Mouse (Mus musculus) spleen, adult 2 months (tissue): Measurements from ENCODE around the gene Hist1h2an. TPM values are rescaled to one million over a fixed set of nuclear protein-coding genes. Genes with fewer than 3 reads are reported as not detected.
A peak's percentile ranks its signal among the peaks of the same experiment; 100 is the strongest.
"Not testable (repeated sequence)": the region's sequence is repeated elsewhere in the genome, so short reads cannot be mapped to it uniquely, and the experiment has no call there.

Experiments used
- DNase-seq, 2 experiments: peaks; one replicate each; pipeline versions ENCODE4 v3.0.0 to v3.0.0-alpha.2; 2012 to 2021; ENCODE audit warnings: low spot score in 2 of 2, low read depth in 1 of 2
- H3K27ac ChIP-seq: fragments of 200-500 bp; 2 replicates; pipeline ENCODE4 v1.5.1; 2012; ENCODE audit warnings: low read length, inconsistent platforms; ENCODE audit not compliant: insufficient read depth
- H3K27me3 ChIP-seq: fragments of 200-500 bp; 2 replicates; pipeline ENCODE4 v1.6.1; 2012; ENCODE audit warnings: mild to moderate bottlenecking, moderate library complexity, low read length, inconsistent platforms; ENCODE audit not compliant: control insufficient read depth, insufficient read depth
- H3K36me3 ChIP-seq: fragments of 200-500 bp; 2 replicates; pipeline ENCODE4 v1.6.1; 2012; ENCODE audit warnings: mild to moderate bottlenecking, low read length, inconsistent platforms; ENCODE audit not compliant: control insufficient read depth, insufficient read depth
- H3K4me1 ChIP-seq: fragments of 200-500 bp; 2 replicates; pipeline ENCODE4 v1.6.1; 2011; ENCODE audit warnings: inconsistent platforms; ENCODE audit not compliant: control insufficient read depth, insufficient read depth, insufficient read length
- H3K4me3 ChIP-seq: fragments of 200-500 bp; 2 replicates; pipeline ENCODE4 v1.5.1; 2011; ENCODE audit warnings: mild to moderate bottlenecking, inconsistent platforms; ENCODE audit not compliant: insufficient read depth, insufficient read length; ENCODE audit errors: extremely low read depth
- CTCF ChIP-seq: fragments of 200-500 bp; IDR thresholded peaks from 2 replicates; pipeline ENCODE4 v1.5.1; 2011; ENCODE audit warnings: mild to moderate bottlenecking, inconsistent platforms; ENCODE audit not compliant: insufficient read depth, insufficient read length, insufficient replicate concordance; ENCODE audit errors: extremely low read depth
- POLR2A ChIP-seq: fragments of 200-500 bp; IDR thresholded peaks from 2 replicates; pipeline ENCODE4 v1.6.1; 2011; ENCODE audit warnings: low read depth, low read length, inconsistent platforms
- WGBS: fragments of 180-500 bp; shearing (Covaris S2); methylation state at CpG from one replicate; pipeline ENCODE4 v1.1.7; 2018; 5-methylcytosine and 5-hydroxymethylcytosine counted together
- polyA plus RNA-seq: library from polyadenylated mRNA; depleted of rRNA; stranded (reverse); fragments of >200 nt; gene quantifications from 2 replicates; pipeline ENCODE4 v1.2.3, GENCODE M21; 2012; rRNA removed

Gene Hist1h2an
- 15.5 and 52.1 TPM in 2 replicates for polyA plus RNA-seq

- DNase-seq = peak; percentile 73 to 96
- H3K27me3 ChIP-seq, H3K36me3 ChIP-seq, H3K4me1 ChIP-seq: not testable (repeated sequence)
- Histone ChIP-seq H3K27ac (peak within 1 kb of the TSS; percentile 79), H3K4me3 (peak within 1 kb of the TSS; percentile 53)
- WGBS = under 1% methylated on average over 43 of the region's 63 CpGs
These were observed at the start of gene Hist1h2an, which contains the start of gene Hist1h2bp for GRCm38 (mm10) chr13:21786899-21787629. Gene Hist1h2an, minus strand, starts transcription at chr13:21787218. Gene Hist1h2bp, plus strand, starts transcription at chr13:21787461.

DNA sequence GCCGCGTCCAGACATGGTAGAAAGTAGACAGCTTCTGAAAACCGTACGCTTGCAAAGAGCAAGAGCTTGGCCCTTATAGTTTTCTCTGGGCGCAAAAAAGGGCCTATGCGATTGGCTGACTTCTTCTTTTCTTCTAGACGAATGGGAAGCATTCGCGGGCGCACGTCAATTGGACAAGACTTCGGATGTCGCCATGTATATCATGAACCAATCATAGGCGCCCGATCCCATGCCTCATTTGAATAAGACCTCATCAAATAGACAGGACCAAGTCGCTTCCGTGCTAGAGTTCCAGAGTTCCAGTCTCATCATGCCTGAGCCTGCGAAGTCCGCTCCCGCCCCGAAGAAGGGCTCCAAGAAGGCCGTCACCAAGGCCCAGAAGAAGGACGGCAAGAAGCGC lies 46.4 kb upstream of the Hist1h2an start, which contains the start of the genes Hist1h2ap and Hist1h2br:
Gene Hist1h2ap, minus strand, starts transcription at position 47 of the 400 bp plus-strand sequence.
Gene Hist1h2br, plus strand, starts transcription at position 283 of the 400 bp plus-strand sequence.
- no CpG with 5 or more reads among the region's 24 CpGs for WGBS
- not testable (repeated sequence) for H3K27ac ChIP-seq, DNase-seq, H3K27me3 ChIP-seq, H3K36me3 ChIP-seq, H3K4me1 ChIP-seq, H3K4me3 ChIP-seq

DNA sequence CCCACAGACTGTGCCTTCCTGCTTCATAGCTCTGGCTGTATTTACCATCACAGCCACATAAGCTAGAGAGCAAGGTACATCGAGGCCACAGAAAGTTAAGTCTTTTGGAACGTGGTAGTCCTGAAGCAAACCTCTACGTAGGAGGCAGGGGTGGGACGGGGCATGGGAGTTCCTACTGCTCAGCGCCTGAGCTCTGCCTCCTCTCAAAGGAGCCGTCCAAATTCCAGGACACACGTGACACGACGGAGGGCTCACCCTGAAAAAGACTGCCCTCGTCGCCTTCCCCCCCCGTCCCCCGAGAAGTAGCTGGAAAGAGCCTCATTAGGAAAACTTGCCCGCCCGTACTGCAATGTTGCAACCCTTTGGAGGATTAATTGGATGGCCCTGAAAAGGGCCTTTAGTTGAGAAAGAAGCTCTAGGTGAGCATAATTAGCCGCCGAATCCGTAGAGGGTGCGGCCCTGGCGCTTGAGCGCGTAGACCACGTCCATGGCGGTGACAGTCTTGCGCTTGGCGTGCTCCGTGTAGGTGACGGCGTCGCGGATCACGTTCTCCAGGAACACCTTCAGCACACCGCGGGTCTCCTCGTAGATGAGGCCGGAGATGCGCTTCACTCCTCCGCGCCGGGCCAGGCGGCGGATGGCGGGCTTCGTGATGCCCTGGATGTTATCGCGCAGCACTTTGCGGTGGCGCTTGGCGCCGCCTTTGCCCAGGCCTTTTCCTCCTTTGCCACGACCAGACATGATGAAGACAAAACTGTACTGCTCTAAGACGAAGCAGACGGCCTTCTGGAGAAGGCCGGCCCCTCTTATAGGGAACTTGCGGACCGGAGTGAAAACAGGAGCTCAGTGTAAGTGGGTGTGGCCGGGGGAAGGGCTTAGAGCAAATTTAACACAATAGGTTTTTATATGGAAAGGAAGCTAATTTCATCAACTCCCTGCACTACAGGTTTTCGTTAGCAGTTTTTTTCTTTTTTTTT lies 44.7 kb upstream of the Hist1h2an start, which contains the start of gene Hist1h4n:
Gene Hist1h4n, minus strand, starts transcription at position 779 of the 977 bp plus-strand sequence.
- WGBS = under 1% methylated on average over 28 of the region's 58 CpGs
- H3K27me3 ChIP-seq, H3K4me3 ChIP-seq, H3K4me1 ChIP-seq, H3K36me3 ChIP-seq: not testable (repeated sequence)
- 0 out of 2 replicates have a peak within 1 kb of the TSS, but pooled peaks have one; percentile 9 for H3K27ac ChIP-seq
- DNase-seq = peak in 1 of 2 experiments; percentile 31

DNA sequence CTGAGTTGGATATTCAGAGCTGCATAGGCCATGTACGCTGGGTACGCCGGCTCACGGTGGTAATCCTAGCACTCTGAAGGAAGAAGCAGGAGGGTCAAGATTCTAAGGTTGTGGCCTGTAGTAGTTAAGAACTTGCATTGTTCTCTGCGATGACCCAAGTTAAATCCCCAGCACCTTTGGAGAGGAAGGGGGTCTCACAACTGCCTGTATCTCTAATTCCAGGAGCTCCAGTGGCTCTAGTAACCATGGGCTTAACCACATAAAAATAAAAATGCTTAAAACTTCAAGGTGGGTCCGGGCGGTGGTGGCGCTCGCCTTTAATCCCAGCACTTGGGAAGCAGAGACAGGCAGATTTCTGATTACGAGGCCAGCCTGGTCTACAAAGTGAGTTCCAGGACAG lies 43.3 kb upstream of the Hist1h2an start:
- Histone ChIP-seq H3K4me3 (no peak overlapping the region), H3K4me1 (no peaks in the 10 kb centered on the region), H3K36me3 (no peaks in the 10 kb centered on the region), H3K27me3 (no peaks in the 10 kb centered on the region), H3K27ac (no peak overlapping the region)
- no peak for DNase-seq
- TF ChIP-seq POLR2A (no peak), CTCF (no peak)
- 96% methylated on average over 10 of the region's 10 CpGs for WGBS

DNA sequence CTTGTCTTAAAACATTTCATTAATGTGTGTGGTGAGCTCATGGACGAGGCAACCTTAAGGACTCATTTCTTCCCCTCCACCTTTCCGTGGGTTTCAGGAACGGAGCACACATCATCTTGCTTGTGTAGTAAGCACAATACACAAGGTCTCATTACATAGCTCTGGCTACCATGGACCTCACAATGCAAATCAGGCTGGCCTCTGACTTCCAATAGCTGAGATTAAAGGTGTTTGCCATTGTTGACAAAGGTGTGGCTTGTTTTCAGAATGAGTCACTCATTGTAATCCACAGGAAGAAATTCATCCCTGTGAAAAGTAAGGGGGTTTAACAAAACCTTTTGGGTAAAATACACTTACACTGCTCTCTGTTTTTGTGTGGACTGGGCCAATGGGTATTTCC lies 41.5 kb upstream of the Hist1h2an start:
- Histone ChIP-seq H3K36me3 (no peaks in the 10 kb centered on the region), H3K4me3 (no peak overlapping the region), H3K27ac (no peak overlapping the region), H3K27me3 (no peaks in the 10 kb centered on the region), H3K4me1 (no peaks in the 10 kb centered on the region)
- WGBS = 91% methylated on average over 3 of the region's 3 CpGs
- no peak for DNase-seq
- no peak for TF ChIP-seq POLR2A
- no peak for TF ChIP-seq CTCF

- H3K4me1 ChIP-seq, H3K27ac ChIP-seq, H3K4me3 ChIP-seq, DNase-seq, H3K27me3 ChIP-seq, H3K36me3 ChIP-seq: not testable (repeated sequence)
- WGBS = 78% methylated on average over 7 of the region's 16 CpGs
These were observed 33.3 kb upstream of the Hist1h2an start for GRCm38 (mm10) chr13:21820082-21820890.

DNA sequence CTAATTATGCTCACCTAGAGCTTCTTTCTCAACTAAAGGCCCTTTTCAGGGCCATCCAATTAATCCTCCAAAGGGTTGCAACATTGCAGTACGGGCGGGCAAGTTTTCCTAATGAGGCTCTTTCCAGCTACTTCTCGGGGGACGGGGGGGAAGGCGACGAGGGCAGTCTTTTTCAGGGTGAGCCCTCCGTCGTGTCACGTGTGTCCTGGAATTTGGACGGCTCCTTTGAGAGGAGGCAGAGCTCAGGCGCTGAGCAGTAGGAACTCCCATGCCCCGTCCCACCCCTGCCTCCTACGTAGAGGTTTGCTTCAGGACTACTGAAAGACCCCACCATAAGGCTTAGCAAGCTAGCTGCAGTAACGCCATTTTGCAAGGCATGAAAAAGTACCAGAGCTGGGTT lies 25.1 kb upstream of the Hist1h2an start:
- not testable (repeated sequence) for DNase-seq, H3K27me3 ChIP-seq, H3K4me1 ChIP-seq, H3K4me3 ChIP-seq, H3K36me3 ChIP-seq
- 0% methylated on average over 14 of the region's 14 CpGs for WGBS
- peak overlapping the region; percentile 46 for H3K27ac ChIP-seq

- not testable (repeated sequence) for H3K4me3 ChIP-seq, H3K27me3 ChIP-seq, H3K4me1 ChIP-seq, H3K36me3 ChIP-seq
- peak in 1 of 2 experiments; percentile 50 for DNase-seq
- peak within 1 kb of the TSS; percentile 46 for H3K27ac ChIP-seq
- no CpG with 5 or more reads among the region's 24 CpGs for WGBS
These were observed 24.5 kb upstream of the Hist1h2an start, which contains the start of gene Hist1h4m for GRCm38 (mm10) chr13:21811539-21811938. Gene Hist1h4m, plus strand, starts transcription at chr13:21811746.

DNA sequence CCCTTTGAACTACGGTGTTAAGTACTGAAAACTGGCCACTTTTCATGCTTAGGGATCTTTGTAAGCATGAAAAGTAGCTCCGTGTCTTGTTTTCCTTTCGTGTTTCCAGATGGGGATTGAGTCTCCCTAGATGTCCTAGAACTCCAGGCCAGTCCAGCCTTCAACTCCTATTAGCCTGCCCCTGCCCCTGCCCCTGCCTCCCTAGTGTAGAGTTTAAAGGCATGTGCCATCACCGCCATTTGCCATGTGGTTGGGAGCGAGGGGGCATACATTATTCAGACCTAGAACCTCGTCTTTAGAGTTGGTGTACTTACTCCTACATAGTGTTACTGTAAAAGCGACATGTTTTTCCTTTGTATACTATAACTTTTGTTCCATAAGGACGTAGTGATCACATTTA lies 24.1 kb upstream of the Hist1h2an start:
- H3K36me3 ChIP-seq, H3K27ac ChIP-seq, H3K4me3 ChIP-seq, H3K4me1 ChIP-seq, DNase-seq, H3K27me3 ChIP-seq: not testable (repeated sequence)
- WGBS = no CpG with 5 or more reads among the region's 8 CpGs
